Mouse (Mus musculus) erythroblast, adult 5-6 weeks (primary cell): ENCODE data around the gene Slc9a2. TPM values are rescaled to one million over a fixed set of nuclear protein-coding genes. Genes with fewer than 3 reads are reported as not detected.

ENCODE experiments used
- ATAC-seq: replicated peaks from 2 replicates; pipeline ENCODE4 v1.8.0; 2016; ENCODE audit warnings: moderate number of reproducible peaks, mild to moderate bottlenecking, moderate TSS enrichment, inconsistent platforms; ENCODE audit not compliant: poor library complexity, low FRiP score, severe bottlenecking
- total RNA-seq, 2 experiments: library from RNA; stranded (forward) in 1 of 2; stranded (reverse) in 1 of 2; fragments of 150-400 nt in 1 of 2; fragments of 200-764, 138-1000 nt in 1 of 2; gene quantifications; 2 replicates each; pipeline versions ENCODE4 v1.2.3 to v1.2.4; 2015 to 2017; ENCODE audit warnings: low replicate concordance in 2 of 2

Slc9a2 gene
- total RNA-seq, 2 experiments from 2014 or later = not detected

- ATAC-seq = no peak
These were observed 96.4 kb downstream of the Slc9a2 start for GRCm38 (mm10) chr1:40776763-40777162.

GRCm38 (mm10) chr1:40783450-40783849, 103.1 kb downstream of the Slc9a2 start:
- no peak for ATAC-seq

DNA sequence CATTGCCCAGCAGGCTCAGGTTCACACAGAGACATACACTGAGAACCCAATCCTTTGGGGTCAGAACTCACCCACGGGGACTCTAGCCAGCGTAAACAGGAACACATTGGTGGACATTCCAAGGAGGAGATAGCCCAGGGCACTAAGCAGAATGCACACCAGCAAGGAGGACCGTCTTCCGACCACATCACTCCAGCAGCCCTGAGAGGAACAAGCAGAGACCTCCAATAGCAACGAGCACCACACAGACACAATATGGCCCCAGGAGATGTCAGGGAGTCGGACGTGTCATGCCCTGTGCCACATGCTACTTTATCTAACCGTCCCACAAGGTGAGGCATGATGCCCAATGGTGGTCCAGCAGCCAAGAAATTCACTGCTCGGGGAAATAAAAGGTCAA, 103.9 kb downstream of the Slc9a2 start:
- no peak for ATAC-seq

DNA sequence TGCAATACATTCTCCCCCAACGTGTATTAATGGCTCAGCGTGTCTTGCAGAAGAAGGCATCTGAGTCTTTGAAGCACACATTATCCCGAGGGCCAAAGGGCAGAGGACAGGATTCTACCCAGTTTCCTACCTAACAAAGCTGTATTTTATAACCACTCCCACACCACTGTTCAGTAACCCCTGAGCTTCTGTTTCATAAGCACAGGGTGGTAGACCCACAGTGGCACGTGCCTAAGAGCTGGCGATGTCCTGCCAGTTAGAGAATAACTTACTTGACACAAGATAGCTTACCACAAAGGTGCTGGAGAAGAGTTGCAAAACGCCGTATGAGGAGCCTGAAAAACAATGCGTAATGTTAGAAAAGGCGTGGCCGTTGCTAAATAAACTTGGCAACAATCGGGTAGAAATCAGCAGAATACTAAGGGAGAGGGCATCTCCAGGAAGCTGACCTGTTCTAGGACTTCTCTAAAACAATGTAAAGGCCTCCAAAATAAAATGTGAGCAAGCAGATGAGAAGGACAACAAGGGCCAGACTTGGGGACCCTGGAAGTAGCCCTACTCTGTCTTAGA, 105.6 kb downstream of the Slc9a2 start:
- no peak for ATAC-seq

DNA sequence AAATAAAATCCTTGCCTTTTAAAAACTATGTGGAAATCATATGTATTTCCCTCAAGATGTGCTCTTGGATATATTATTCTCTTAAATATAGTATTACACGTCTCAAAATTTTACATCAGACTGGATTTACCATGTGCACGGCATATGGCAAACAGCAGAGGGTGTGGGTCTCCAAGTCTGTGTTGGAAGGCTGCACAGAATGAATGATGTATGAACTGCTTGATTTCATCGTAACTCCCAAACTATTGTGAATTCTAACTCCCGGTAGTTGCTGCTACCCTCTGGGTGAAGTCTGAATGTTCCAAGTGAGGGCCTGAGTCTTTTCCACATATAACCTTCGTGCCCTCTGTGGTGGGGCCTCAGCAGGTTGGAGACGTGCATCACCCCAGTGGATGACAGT, 108.6 kb downstream of the Slc9a2 start:
- ATAC-seq = no peak

- ATAC-seq = no peak
These were observed 109.4 kb downstream of the Slc9a2 start for GRCm38 (mm10) chr1:40789666-40790233.

- peak; percentile 98 for ATAC-seq
These were observed 110.2 kb downstream of the Slc9a2 start, which contains the start of gene Mfsd9 for GRCm38 (mm10) chr1:40790324-40791141. Gene Mfsd9, minus strand, starts transcription at chr1:40790687.

DNA sequence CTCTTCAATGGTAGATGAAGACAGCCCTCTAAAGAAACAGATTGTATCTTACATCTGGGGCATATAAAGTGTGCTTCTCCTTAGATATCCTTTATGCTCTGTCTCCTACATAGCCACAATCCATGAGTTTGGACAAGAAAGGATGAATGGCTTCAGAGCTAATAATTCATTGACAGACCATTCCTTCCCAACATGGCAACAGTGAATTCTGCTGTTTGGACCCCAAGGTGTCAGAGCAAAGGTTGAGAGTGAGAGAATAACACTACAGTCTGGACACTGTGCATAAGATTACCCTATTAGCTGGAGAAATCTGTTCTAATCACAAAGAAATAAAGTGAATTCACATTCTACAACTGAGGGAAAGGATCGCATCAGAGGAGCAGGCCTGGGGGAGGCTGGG, 115.1 kb downstream of the Slc9a2 start:
- ATAC-seq = no peak

DNA sequence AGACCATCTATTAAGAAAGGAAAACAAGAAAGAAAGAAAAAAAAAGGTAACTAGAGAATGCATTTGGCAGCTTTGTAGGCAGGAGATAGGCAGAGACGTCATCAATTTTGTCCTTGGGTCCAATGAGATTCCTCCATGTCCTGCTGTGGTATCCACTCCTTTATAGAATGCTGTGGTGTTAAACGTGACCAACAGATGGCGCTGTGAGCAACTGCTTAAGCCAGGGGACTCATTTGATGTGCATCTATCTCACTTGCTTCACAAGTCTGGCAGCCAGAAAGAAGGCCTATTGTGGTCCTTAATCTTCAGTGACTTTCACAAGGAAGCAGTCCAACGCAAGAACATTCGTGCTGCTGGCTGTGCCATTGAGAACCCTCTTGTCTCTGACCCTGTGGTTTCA, 117.0 kb downstream of the Slc9a2 start:
- peak; percentile 78 for ATAC-seq

DNA sequence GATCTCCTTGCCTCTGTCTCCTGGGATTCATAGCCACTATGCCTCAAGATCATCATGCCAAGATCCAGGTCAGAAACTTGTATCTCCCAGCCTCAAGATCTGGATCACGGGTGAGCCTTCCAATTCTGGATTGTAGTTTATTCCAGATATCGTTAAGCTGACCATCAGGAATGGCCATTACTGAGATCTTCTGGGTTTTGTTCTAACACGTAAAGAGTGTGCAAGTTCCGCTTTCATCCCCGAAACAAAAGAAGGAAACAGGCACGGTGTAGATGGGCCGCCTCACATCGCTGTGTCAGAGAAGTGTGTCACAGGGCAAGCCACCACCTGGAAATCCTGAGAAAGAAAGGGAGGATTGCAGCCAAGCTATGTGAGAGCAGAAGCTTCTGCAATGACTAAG, 118.7 kb downstream of the Slc9a2 start:
- ATAC-seq = no peak

DNA sequence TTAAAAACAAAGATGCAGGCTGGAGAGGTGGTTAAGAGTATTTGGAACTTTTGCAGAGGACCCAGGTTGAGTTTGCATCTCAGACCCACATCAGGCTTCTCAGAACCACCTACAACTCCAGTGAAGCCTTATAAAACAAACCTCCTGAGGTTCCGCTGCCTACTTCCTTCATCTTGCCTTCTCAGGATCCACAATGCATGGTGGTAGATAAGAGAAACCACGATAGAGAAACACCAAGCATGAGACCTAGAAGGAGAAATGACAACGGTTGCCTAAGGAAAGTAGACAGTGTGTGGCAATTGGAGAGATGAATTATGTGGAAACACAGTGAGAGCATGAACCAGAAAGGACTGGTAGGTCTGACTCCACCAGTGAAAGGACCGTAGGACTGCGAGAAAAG, 120.5 kb downstream of the Slc9a2 start:
- no peak for ATAC-seq

- ATAC-seq = peak; percentile 64
These were observed 122.4 kb downstream of the Slc9a2 start for GRCm38 (mm10) chr1:40802759-40803158.

GRCm38 (mm10) chr1:40804118-40804517, 123.7 kb downstream of the Slc9a2 start:
- no peak for ATAC-seq

- no peak for ATAC-seq
These were observed 125.0 kb downstream of the Slc9a2 start, which contains the start of gene Tmem182 for GRCm38 (mm10) chr1:40805351-40805750. Gene Tmem182, plus strand, starts transcription at chr1:40805601.

- ATAC-seq = no peak
These were observed 125.5 kb downstream of the Slc9a2 start for GRCm38 (mm10) chr1:40805891-40806290.

DNA sequence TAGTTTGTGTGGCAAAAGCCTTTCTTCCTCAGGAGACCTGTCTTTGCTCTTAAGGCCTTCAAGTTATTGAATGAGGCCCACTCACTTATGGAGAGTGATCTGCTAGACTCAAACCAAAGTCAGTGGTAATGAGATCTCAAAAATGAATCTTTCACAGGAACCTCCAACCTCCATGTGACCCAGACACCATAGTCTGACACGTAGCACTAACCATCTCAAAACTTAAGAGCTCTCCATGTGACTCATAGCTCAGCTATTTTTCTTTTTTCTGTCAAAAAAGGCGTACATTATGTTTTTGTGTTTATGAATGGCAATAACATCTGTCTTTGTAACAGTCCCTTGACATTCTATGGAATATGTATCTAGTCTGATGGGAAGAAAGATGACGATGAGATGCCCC, 128.3 kb downstream of the Slc9a2 start:
- ATAC-seq = no peak

DNA sequence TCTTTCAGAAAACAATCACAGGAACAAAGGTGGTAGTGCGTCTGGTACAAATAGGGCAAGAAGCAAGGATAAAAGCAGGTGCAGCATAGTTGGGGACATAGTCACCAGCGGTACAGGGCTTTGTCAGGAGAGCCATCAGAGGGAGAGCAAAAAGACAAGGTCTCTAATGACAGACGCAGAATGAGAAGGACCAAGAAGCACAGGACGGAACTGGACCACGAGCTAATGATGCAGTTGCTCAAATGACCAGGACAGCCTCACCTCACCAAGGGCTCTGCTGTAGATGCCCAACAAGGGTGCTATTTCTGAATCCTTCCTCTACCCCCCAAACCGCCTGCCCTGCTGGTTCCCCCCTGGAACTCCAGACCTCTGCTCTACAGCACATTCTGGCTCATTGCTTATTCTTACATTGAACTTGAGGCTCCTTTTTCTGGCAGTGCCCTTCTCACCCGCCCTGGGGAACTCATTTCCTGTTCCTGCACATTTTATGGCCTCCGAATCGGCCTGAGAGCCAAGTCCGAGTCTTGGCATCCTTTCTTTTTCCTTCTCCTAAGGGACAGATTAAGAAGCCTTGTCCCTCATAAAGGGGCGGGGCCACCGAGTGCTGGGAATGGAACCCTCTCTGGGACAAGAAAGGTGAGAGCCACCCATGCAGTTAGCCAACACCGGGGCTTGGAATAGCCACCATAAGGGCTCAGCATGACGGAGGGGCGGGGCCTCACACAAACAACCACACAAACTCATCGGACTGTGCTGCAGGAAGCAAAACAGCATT, 134.9 kb downstream of the Slc9a2 start:
- ATAC-seq = no peak
